Mouse (Mus musculus): ENCODE data around the gene Tmem129. TPM values are rescaled to one million over a fixed set of nuclear protein-coding genes. Genes with fewer than 3 reads are reported as not detected.

Gene Tmem129
- polyA plus RNA-seq, 1 experiment, result 27.8 TPM

DNA sequence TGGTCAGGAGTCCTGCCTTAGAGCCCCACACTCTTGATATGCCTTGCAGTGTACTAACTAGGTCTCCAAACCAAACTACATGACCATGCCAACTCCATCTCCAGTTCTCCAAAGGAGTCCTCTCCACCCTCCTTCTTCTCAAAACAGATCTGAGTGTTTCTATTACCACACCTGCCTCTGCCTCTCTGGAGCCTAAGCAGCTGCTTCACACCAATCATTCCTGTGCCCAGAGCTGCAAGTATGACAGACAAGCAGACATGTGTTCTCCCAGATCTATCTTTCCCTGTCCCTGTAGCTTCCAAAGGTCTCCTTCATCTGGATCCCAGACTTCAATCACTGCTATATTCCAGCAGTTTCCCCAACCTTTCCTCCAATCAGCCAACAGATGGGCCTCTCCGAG is 1.5 kb downstream of the Tmem129 start:
- DNase-seq (ENCODE audit: low read depth), result no peak
- TF ChIP-seq POLR2A (IDR thresholded peaks at IDR 0.05; ENCODE audit: borderline replicate concordance, extremely low read depth, insufficient read depth, insufficient read length, poor library complexity, severe bottlenecking), result no peak
- no peak for TF ChIP-seq CTCF (IDR thresholded peaks at IDR 0.05; ENCODE audit: borderline replicate concordance, extremely low read depth, insufficient read depth, insufficient read length)

GRCm38 (mm10) chr5:33655251-33655840 is 2.9 kb downstream of the Tmem129 start:
- no peak for DNase-seq (ENCODE audit: low read depth)
- TF ChIP-seq POLR2A (IDR thresholded peaks at IDR 0.05; ENCODE audit: borderline replicate concordance, extremely low read depth, insufficient read depth, insufficient read length, poor library complexity, severe bottlenecking) (no peak), CTCF (IDR thresholded peaks at IDR 0.05; ENCODE audit: borderline replicate concordance, extremely low read depth, insufficient read depth, insufficient read length) (no peak)

GRCm38 (mm10) chr5:33654424-33654823 is 3.8 kb downstream of the Tmem129 start:
- DNase-seq (ENCODE audit: low read depth), result no peak
- TF ChIP-seq POLR2A (IDR thresholded peaks at IDR 0.05; ENCODE audit: borderline replicate concordance, extremely low read depth, insufficient read depth, insufficient read length, poor library complexity, severe bottlenecking) (no peak), CTCF (IDR thresholded peaks at IDR 0.05; ENCODE audit: borderline replicate concordance, extremely low read depth, insufficient read depth, insufficient read length) (no peak)

DNA sequence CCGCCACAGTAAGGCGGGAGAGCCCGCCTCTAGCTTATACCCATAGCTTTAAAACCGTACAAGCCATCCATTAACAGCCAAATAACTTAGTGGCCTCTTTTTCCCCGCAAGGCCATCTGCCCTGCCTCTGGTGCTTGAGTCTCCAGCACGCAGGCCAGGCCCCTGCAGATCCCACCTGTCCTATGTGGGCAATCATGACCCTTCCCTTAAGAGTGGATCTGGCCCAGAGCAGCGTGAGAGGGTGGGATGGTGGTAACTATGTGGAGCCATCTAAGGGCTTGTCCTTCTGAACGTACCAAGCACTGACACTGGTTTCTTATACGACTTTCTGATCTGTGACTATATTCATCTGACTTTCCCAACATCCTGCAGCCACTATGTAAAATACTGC is 5.4 kb downstream of the Tmem129 start:
- no peak for DNase-seq (ENCODE audit: low read depth)

GRCm38 (mm10) chr5:33651921-33652782 is 6.1 kb downstream of the Tmem129 start, which contains the start of gene Slbp:
Gene Slbp, minus strand, starts transcription at chr5:33652574.
- TF ChIP-seq CTCF (IDR thresholded peaks at IDR 0.05; ENCODE audit: borderline replicate concordance, extremely low read depth, insufficient read depth, insufficient read length), result no peak
- peak; percentile 92 for TF ChIP-seq POLR2A (IDR thresholded peaks at IDR 0.05; ENCODE audit: borderline replicate concordance, extremely low read depth, insufficient read depth, insufficient read length, poor library complexity, severe bottlenecking)

More for the DNA sequence above, 5.4 kb downstream of the Tmem129 start:
- no peak for TF ChIP-seq CTCF (IDR thresholded peaks at IDR 0.05; ENCODE audit: borderline replicate concordance, extremely low read depth, insufficient read depth, insufficient read length)
- TF ChIP-seq POLR2A (IDR thresholded peaks at IDR 0.05; ENCODE audit: borderline replicate concordance, extremely low read depth, insufficient read depth, insufficient read length, poor library complexity, severe bottlenecking), result no peak

DNA sequence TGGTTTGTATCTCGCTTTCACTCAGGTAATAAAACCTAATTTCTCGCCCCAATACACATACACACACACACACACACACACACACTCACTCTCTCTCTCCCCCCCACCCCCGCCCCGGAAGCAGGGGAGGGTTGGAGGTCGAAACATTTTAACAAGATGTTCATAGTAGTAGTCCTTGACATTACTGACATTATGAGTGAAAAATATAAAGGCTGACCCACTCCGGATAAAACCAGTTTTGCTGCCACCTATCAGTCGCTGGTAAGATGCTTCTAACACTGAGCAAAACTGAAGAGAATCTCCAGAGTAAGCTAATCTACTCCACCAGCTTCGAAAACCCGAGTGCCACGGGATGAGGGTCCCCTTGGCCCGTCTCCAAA is 6.7 kb downstream of the Tmem129 start:
- peak; percentile 71 for DNase-seq (ENCODE audit: low read depth)

More at GRCm38 (mm10) chr5:33651921-33652782, 6.1 kb downstream of the Tmem129 start, which contains the start of gene Slbp:
- DNase-seq (ENCODE audit: low read depth), result peak; percentile 99

DNA sequence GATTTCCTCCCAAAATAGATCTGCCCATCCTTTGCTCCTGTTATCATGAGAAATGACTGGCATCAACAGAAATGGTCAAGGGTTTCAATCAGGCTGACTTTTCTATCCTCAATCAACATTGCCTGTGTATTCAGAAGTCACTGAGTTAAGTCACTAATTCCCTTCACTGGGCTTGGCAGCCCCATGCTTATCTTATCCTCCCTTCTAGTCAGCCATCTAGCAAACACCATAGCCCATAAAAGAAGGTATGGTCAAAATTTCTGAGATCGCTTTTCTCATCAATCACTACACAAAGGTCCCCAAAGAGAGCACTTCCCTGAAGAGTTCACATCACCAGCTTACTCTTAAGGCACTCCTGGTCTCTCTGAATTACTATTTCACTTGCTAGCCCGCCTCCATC is 7.2 kb downstream of the Tmem129 start:
- TF ChIP-seq CTCF (IDR thresholded peaks at IDR 0.05; ENCODE audit: borderline replicate concordance, extremely low read depth, insufficient read depth, insufficient read length) (no peak), POLR2A (IDR thresholded peaks at IDR 0.05; ENCODE audit: borderline replicate concordance, extremely low read depth, insufficient read depth, insufficient read length, poor library complexity, severe bottlenecking) (no peak)
- DNase-seq (ENCODE audit: low read depth), result no peak

More for the DNA sequence above, 6.7 kb downstream of the Tmem129 start:
- TF ChIP-seq POLR2A (IDR thresholded peaks at IDR 0.05; ENCODE audit: borderline replicate concordance, extremely low read depth, insufficient read depth, insufficient read length, poor library complexity, severe bottlenecking) (no peak), CTCF (IDR thresholded peaks at IDR 0.05; ENCODE audit: borderline replicate concordance, extremely low read depth, insufficient read depth, insufficient read length) (no peak)

DNA sequence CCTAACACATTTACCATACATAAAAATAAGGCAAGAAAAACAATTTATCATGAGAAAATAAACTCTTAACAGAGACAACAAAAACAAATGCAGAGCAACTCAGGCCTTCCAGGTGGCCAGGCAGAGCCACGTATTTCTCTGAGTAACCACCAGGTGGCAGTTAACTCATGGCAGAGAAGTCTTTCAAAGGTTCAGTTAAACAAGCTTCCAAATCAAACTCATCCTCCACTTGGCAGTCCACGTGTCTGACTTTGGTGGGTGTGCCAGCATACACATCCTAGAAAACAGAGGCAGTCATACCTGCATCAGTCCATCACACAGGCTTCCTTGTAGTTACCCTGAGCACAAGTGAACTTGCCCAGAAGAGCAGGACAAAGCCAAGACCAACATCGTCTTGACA is 17.6 kb downstream of the Tmem129 start:
- TF ChIP-seq CTCF (IDR thresholded peaks at IDR 0.05; ENCODE audit: borderline replicate concordance, extremely low read depth, insufficient read depth, insufficient read length), result peak; percentile 60; the same call in 1 of the 2 replicates
- TF ChIP-seq POLR2A (IDR thresholded peaks at IDR 0.05; ENCODE audit: borderline replicate concordance, extremely low read depth, insufficient read depth, insufficient read length, poor library complexity, severe bottlenecking), result no peak
- DNase-seq (ENCODE audit: low read depth), result peak; percentile 66

DNA sequence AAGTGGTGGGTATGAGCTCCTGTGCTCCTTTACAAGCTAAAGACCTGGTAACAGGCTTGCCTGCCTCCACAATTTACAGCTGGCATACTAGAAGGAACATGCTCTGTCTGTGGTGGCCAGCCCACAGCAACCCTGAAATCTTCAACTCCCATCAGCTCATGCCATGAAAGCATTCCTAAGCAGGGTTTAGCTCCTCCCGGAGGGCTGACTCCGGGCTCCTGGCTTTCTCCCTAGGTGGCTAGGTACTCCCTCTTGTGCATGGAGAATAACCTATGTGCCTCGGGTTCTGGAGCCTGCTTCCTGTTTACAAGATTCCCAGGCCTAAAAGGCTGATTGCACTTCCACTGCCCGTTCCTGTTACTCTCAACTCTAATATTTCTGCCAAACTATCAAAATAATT is 19.4 kb downstream of the Tmem129 start:
- no peak for TF ChIP-seq CTCF (IDR thresholded peaks at IDR 0.05; ENCODE audit: borderline replicate concordance, extremely low read depth, insufficient read depth, insufficient read length)
- no peak for TF ChIP-seq POLR2A (IDR thresholded peaks at IDR 0.05; ENCODE audit: borderline replicate concordance, extremely low read depth, insufficient read depth, insufficient read length, poor library complexity, severe bottlenecking)
- DNase-seq (ENCODE audit: low read depth), result no peak

DNA sequence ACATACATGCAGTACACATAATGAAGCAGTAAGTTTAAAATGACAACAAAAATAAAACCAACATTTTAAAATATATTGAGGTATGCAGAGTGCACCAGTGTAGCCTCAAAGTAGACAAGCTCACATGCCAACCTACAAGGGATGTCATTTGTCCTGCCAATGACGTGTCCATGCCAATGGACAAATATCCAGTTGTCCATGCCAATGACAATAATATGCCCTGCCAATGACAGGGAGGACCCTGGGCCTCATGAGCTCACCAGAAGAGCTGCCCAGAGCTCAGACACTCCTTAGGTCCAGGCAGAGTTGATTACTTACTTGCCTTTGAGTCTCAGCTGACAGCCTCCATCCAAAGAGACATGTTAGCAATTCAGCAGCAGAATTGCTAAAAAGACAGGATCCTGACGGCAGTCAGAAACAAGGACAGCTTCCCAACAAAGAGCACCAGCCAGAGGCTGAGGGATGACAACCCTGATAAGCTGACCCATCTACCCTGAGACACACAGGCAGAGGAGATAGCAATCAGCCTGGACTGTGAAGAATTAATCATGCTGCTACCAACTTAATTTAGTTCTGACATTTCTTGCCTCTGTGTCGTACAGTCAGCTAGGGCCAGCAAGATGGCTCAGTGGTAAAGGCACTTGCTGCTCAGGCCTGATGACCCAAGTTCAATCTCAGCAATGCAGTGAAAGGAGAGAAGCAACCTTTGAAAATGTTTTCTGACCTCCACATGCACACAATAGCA is 20.4 kb downstream of the Tmem129 start:
- no peak for DNase-seq (ENCODE audit: low read depth)
- TF ChIP-seq CTCF (IDR thresholded peaks at IDR 0.05; ENCODE audit: borderline replicate concordance, extremely low read depth, insufficient read depth, insufficient read length), result no peak
- TF ChIP-seq POLR2A (IDR thresholded peaks at IDR 0.05; ENCODE audit: borderline replicate concordance, extremely low read depth, insufficient read depth, insufficient read length, poor library complexity, severe bottlenecking), result no peak

- no peak for DNase-seq (ENCODE audit: low read depth)
- no peak for TF ChIP-seq POLR2A (IDR thresholded peaks at IDR 0.05; ENCODE audit: borderline replicate concordance, extremely low read depth, insufficient read depth, insufficient read length, poor library complexity, severe bottlenecking)
- TF ChIP-seq CTCF (IDR thresholded peaks at IDR 0.05; ENCODE audit: borderline replicate concordance, extremely low read depth, insufficient read depth, insufficient read length), result no peak
These were observed 22.9 kb downstream of the Tmem129 start for GRCm38 (mm10) chr5:33635361-33635760.
